Mouse (Mus musculus) ES-Bruce4 (cell line): Measurements from ENCODE around the gene Kalrn. TPM values are rescaled to one million over a fixed set of nuclear protein-coding genes. Genes with fewer than 3 reads are reported as not detected.

Source experiments
- H3K27ac ChIP-seq: 2 replicates; pipeline ENCODE4 v1.5.1; 2012; ENCODE audit warnings: low read length, inconsistent platforms; ENCODE audit not compliant: insufficient read depth
- H3K27me3 ChIP-seq: 2 replicates; pipeline ENCODE4 v1.6.1; 2012; ENCODE audit warnings: mild to moderate bottlenecking, low read length, inconsistent platforms; ENCODE audit not compliant: control insufficient read depth, poor library complexity, insufficient read depth, severe bottlenecking
- H3K36me3 ChIP-seq: 2 replicates; pipeline ENCODE4 v1.6.1; 2012; ENCODE audit warnings: inconsistent platforms, mild to moderate bottlenecking, low read length, moderate library complexity; ENCODE audit not compliant: control insufficient read depth, poor library complexity, insufficient read depth, severe bottlenecking
- H3K4me1 ChIP-seq: one replicate; pipeline ENCODE4 v1.8.1; 2011; ENCODE audit warnings: low read length; ENCODE audit not compliant: control insufficient read depth, insufficient read depth
- H3K4me3 ChIP-seq: 2 replicates; pipeline ENCODE4 v1.5.1; 2011; ENCODE audit warnings: low read depth, mild to moderate bottlenecking, low read length
- H3K9ac ChIP-seq: 2 replicates; pipeline ENCODE4 v1.6.1; 2012; ENCODE audit warnings: low read depth, mild to moderate bottlenecking, inconsistent platforms; ENCODE audit not compliant: poor library complexity, severe bottlenecking
- H3K9me3 ChIP-seq: replicated peaks from 2 replicates; pipeline ENCODE4 v1.6.1; 2012; ENCODE audit warnings: mild to moderate bottlenecking, low read length, inconsistent platforms; ENCODE audit not compliant: control insufficient read depth, poor library complexity, insufficient read depth, severe bottlenecking
- CTCF ChIP-seq: IDR thresholded peaks from one replicate; pipeline ENCODE4 v1.8.1; 2011; ENCODE audit warnings: low read depth, low read length
- EP300 ChIP-seq: IDR thresholded peaks from 2 replicates; pipeline ENCODE4 v1.6.1; 2011; ENCODE audit warnings: low read depth, low read length; ENCODE audit not compliant: insufficient read depth
- POLR2A ChIP-seq: IDR thresholded peaks from one replicate; pipeline ENCODE4 v1.8.1; 2011; ENCODE audit warnings: low read length; ENCODE audit not compliant: insufficient read depth
- polyA plus RNA-seq: library from polyadenylated mRNA; stranded (reverse); fragments of >200 nt; gene quantifications from 2 replicates; pipeline ENCODE4 v1.2.4, GENCODE M21; 2011; ENCODE audit warnings: low read depth; ENCODE audit not compliant: missing spikeins, insufficient read depth, insufficient read length

The Kalrn gene
- polyA plus RNA-seq, 1 experiment, result 8.2 TPM

DNA sequence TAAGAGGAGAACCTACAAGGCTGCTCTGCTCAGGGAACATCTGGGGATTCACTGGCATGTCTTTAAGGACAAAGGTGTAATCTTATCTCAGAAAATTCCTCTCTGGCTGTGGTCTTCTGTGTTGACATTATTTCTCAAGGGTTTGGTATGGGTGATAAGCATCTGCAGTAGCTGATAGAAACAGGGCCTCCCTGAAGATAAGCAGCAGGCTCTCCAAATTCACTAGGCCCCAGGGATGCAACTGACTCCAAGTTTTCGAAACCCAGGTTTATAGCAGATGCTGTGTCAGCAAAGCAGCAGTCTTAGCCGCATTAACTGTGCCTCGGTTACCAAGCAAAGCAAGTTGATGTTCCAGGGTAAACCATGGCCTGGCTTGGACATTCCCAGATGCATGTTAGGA, 514.7 kb downstream of the Kalrn start:
- no peaks in the 10 kb centered on the region for H3K9me3 ChIP-seq
- H3K27me3 ChIP-seq, result no peaks in the 10 kb centered on the region
- no peak overlapping the region for H3K9ac ChIP-seq
- H3K36me3 ChIP-seq, result no peaks in the 10 kb centered on the region
- no peaks in the 10 kb centered on the region for H3K4me1 ChIP-seq
- no peak overlapping the region for H3K27ac ChIP-seq
- H3K4me3 ChIP-seq, result no peak overlapping the region
- TF ChIP-seq POLR2A, result no peak
- TF ChIP-seq CTCF, result no peak
- TF ChIP-seq EP300, result no peak

DNA sequence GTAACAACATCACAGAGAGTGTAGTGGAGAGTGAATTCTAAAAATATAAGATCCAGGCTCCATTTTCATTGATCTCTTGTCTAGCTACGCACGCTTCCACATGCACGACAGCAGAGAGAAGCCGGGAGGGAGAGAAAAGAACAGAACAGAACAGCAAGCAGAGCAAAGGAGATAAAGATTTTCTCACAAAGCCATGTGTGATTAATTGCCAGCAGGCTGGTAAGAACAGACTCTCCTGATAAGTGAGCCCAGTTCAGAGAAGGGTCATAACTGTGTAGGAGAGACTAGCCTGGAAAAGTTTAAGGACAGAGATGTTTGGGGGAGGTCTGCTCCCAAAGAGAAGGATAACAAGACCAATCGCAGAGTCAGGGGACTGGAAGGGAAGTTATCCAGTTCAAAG, 515.9 kb downstream of the Kalrn start:
- H3K4me1 ChIP-seq, result no peaks in the 10 kb centered on the region
- no peaks in the 10 kb centered on the region for H3K36me3 ChIP-seq
- H3K9me3 ChIP-seq, result no peaks in the 10 kb centered on the region
- H3K9ac ChIP-seq, result no peak overlapping the region
- no peak for TF ChIP-seq EP300
- no peak for TF ChIP-seq POLR2A
- TF ChIP-seq CTCF, result no peak
- H3K27ac ChIP-seq, result no peak overlapping the region
- H3K4me3 ChIP-seq, result no peak overlapping the region
- H3K27me3 ChIP-seq, result no peaks in the 10 kb centered on the region

DNA sequence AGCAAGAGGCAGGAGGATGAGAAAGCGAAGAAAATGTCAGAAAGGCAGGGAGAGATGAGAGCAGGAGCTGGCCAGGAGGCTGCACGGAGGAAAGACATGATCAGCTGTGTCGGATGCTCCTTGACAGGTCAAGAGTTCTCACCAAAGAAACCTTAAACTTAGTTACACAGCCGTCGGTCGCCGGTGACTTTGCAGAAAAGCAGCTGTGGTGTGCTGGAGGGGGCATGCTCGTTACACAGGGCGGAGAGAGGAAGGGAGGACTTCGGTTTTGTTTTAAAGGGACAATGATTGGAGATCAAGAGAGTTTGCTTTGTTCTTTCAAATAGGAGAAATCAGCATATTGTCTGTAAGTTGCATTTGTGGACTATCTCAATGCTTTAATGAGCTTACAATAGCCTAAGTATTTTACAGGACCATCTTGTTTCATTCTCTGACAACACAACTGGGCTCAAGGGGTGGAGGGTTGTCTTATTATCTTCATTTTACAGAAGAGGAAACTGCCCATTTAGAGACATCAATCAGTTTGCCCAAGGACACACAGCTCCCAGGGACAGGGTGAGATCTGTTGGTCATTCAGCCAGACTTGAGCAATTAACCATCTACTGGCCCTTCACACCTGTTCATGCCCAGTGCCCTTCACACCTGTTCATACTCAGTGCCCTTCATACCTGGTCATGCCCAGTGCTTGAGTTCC, 516.8 kb downstream of the Kalrn start:
- Histone ChIP-seq H3K4me1 (no peaks in the 10 kb centered on the region), H3K9ac (no peak overlapping the region), H3K36me3 (no peaks in the 10 kb centered on the region), H3K4me3 (no peak overlapping the region), H3K9me3 (no peaks in the 10 kb centered on the region), H3K27me3 (no peaks in the 10 kb centered on the region), H3K27ac (no peak overlapping the region)
- no peak for TF ChIP-seq CTCF
- TF ChIP-seq EP300, result no peak
- TF ChIP-seq POLR2A, result no peak

DNA sequence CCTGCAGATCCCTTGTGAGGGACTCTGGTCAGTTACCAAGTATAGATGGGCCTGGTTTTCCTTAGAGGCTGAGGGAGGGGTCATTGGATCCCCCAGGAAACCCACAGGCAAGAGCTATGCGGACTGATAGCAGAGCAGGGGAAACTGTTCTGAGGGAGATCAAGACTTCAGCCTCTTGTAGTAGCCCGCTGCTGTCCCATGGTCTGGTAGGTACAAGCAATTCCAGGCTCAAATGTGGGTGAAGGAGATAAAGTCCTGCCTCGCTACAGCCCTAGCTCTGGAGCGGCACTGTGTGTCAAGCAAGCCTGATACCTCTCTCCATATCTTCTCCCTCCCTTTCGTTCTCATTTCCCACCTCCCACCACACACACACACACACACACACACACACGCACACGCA, 523.2 kb downstream of the Kalrn start:
- Histone ChIP-seq H3K27ac (no peak overlapping the region), H3K36me3 (no peaks in the 10 kb centered on the region), H3K9me3 (no peaks in the 10 kb centered on the region), H3K4me3 (no peak overlapping the region), H3K9ac (no peak overlapping the region), H3K4me1 (no peaks in the 10 kb centered on the region), H3K27me3 (no peaks in the 10 kb centered on the region)
- no peak for TF ChIP-seq EP300

DNA sequence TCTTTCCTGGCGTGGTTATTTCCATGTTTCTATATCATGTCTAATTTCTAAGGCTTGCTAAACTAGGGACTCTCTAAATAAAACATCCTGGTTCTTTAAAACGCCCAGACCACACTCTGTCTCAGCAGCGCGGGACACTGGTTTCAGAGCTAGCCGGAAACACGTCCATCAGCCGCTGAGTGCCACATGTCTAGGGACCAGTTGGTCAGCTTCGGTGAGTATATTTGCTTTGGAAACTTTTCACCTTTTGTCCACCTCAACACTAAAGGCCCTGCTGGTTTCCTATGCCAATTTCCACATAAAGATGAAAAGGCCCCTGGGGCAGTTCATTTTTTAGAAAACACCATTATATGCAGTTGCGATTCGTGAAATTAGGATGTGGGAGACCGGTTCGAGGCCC, 524.0 kb downstream of the Kalrn start:
- Histone ChIP-seq H3K9me3 (no peaks in the 10 kb centered on the region), H3K36me3 (no peaks in the 10 kb centered on the region), H3K4me3 (no peak overlapping the region), H3K4me1 (no peaks in the 10 kb centered on the region), H3K27me3 (no peaks in the 10 kb centered on the region), H3K9ac (no peak overlapping the region), H3K27ac (no peak overlapping the region)
- TF ChIP-seq EP300, result no peak
- TF ChIP-seq CTCF, result no peak
- no peak for TF ChIP-seq POLR2A

DNA sequence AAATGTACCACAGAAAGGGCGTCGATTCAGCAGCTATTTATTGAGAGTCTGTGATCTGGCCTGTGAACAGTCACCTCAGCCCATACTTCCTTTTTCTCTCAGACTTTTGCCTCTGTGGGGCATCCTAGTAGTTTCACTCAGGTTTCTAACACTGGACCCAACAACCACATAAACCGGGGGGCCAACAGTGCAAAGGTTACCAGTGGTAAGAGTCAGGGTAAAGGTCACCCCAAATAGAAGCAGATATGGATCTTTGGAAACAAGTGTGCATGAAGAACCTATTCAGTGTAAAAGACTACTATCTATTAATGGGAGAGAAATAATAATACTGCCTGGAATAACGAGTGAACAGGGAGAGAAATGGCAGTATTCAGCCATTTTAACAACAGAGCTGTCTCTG, 525.1 kb downstream of the Kalrn start:
- Histone ChIP-seq H3K36me3 (no peaks in the 10 kb centered on the region), H3K4me3 (no peak overlapping the region), H3K27ac (no peak overlapping the region), H3K9me3 (no peaks in the 10 kb centered on the region), H3K4me1 (no peaks in the 10 kb centered on the region), H3K9ac (no peak overlapping the region), H3K27me3 (no peaks in the 10 kb centered on the region)
- no peak for TF ChIP-seq CTCF
- no peak for TF ChIP-seq EP300
- TF ChIP-seq POLR2A, result no peak
